Mouse (Mus musculus): ENCODE results near the gene Tspan18.

DNA sequence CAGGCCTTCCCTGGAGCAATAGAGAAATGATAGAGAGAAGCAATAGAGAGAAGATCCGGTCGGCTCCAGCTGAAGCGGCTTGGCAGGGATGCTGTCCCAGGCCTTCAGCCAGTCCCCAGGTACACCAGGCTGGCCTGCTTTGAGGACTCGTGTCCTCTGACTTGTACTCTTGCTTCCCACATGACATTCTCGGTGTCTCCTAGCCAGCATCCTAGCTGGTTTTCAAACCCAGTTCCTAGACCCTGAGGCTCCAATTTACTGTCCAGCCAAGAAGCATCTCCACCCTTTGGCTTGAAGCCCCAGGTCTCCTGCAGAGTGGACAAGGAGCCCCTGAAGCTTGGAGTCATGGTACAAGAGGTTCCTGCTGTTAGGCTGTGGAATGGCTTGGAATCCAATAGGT is 92.1 kb downstream of the Tspan18 start:
- TF ChIP-seq ZNF384 (IDR thresholded peaks at IDR 0.05; ENCODE audit: low read depth, low read length) (no peak), ZC3H11A (IDR thresholded peaks at IDR 0.05; ENCODE audit: borderline replicate concordance, low read depth, low read length) (no peak), MAFK (IDR thresholded peaks at IDR 0.05; ENCODE audit: insufficient read depth, low read depth, low read length) (no peak)
